ENCODE assay signal across 17 mouse cellular contexts in genomic region chrX:57120768-57121167, GRCm38 (mm10). TPM values are rescaled to one million over a fixed set of nuclear protein-coding genes. Genes with fewer than 3 reads are reported as not detected.
DNase-seq lines count a peak whose midpoint lies in the region; ATAC-seq and TF ChIP-seq lines count a peak whose summit lies in the region.
"Had no signal": no experiment of that assay in that cellular context is flagged by ENCODE, and none has a peak within 500 bp of the region (broad histone marks: within the 10 kb centered on the region; RNA-seq: fewer than 3 reads in every experiment).

No protein-coding gene starts in this region.

- DNase-seq in hindbrain, postnatal 0 days (ENCODE audit: low spot score): peak; percentile 10
- peak; percentile 7 for DNase-seq in midbrain, embryonic 14.5 days
- DNase-seq in midbrain, embryonic 10.5 days (ENCODE audit: low spot score): no peak
- DNase-seq in NIH3T3 (ENCODE audit: low read depth): peak; percentile 10
- peak; percentile 13 for DNase-seq in embryo, embryonic 11 days
- no peak for DNase-seq in gastrocnemius, postnatal 4 days (ENCODE audit: low spot score in 2 of 2)
- DNase-seq: gastrocnemius, adult 2 months; layer of hippocampus, adult 9-11 months; lung, postnatal 14 days; right cerebral cortex, postnatal 4 days had no signal

- H3K27me3 ChIP-seq in hindbrain, postnatal 0 days (ENCODE audit: insufficient read depth, low read length): no peaks in the 10 kb centered on the region
- H3K27me3 ChIP-seq in hindbrain, embryonic 12.5 days: no peaks in the 10 kb centered on the region
- H3K27me3 ChIP-seq in midbrain, embryonic 14.5 days (ENCODE audit: control insufficient read depth, insufficient read depth, low read length): no peaks in the 10 kb centered on the region
- no peaks in the 10 kb centered on the region for H3K27me3 ChIP-seq in midbrain, embryonic 10.5 days (ENCODE audit: low read depth, poor library complexity, severe bottlenecking)
- H3K27me3 ChIP-seq: limb, embryonic 13.5 days; neural tube, embryonic 15.5 days had no signal

- WGBS in hindbrain, postnatal 0 days: 88% methylated on average over 1 of the region's 1 CpGs
- WGBS in hindbrain, embryonic 12.5 days: 75% methylated on average over 1 of the region's 1 CpGs
- WGBS in midbrain, embryonic 14.5 days: 85% methylated on average over 1 of the region's 1 CpGs
- 85% methylated on average over 1 of the region's 1 CpGs for WGBS in midbrain, embryonic 10.5 days

- ATAC-seq in hindbrain, postnatal 0 days: no peak
- no peak for ATAC-seq in hindbrain, embryonic 12.5 days (ENCODE audit: low FRiP score)
- ATAC-seq in midbrain, embryonic 14.5 days (ENCODE audit: low FRiP score, low TSS enrichment): no peak
- ATAC-seq: hindbrain, embryonic 16.5 days had no signal

- H3K4me1 ChIP-seq in hindbrain, postnatal 0 days (ENCODE audit: insufficient read depth, low read length): no peaks in the 10 kb centered on the region
- H3K4me1 ChIP-seq in hindbrain, embryonic 12.5 days: no peaks in the 10 kb centered on the region
- no peaks in the 10 kb centered on the region for H3K4me1 ChIP-seq in midbrain, embryonic 14.5 days (ENCODE audit: control insufficient read depth, insufficient read depth, low read length)
- no peaks in the 10 kb centered on the region for H3K4me1 ChIP-seq in midbrain, embryonic 10.5 days
- H3K4me1 ChIP-seq: limb, embryonic 13.5 days; neural tube, embryonic 15.5 days had no signal

- no peaks in the 10 kb centered on the region for H3K9me3 ChIP-seq in hindbrain, postnatal 0 days (ENCODE audit: low read length)
- no peaks in the 10 kb centered on the region for H3K9me3 ChIP-seq in hindbrain, embryonic 12.5 days (replicated peaks)
- H3K9me3 ChIP-seq in midbrain, embryonic 14.5 days (ENCODE audit: control insufficient read depth, low read length): no peaks in the 10 kb centered on the region
- no peaks in the 10 kb centered on the region for H3K9me3 ChIP-seq in midbrain, embryonic 10.5 days (replicated peaks)
- H3K9me3 ChIP-seq: limb, embryonic 13.5 days; neural tube, embryonic 15.5 days had no signal

- peak; percentile 43 for TF ChIP-seq CTCF in hindbrain, postnatal 0 days (IDR thresholded peaks at IDR 0.05; ENCODE audit: low read depth)

- no peak overlapping the region for H3K4me3 ChIP-seq in hindbrain, postnatal 0 days (ENCODE audit: low read length)
- H3K4me3 ChIP-seq in hindbrain, embryonic 12.5 days: no peak overlapping the region
- H3K4me3 ChIP-seq in midbrain, embryonic 14.5 days (replicated peaks; ENCODE audit: low read depth, low read length): no peak overlapping the region
- H3K4me3 ChIP-seq in midbrain, embryonic 10.5 days: no peak overlapping the region
- H3K4me3 ChIP-seq: gastrocnemius, adult 2 months; limb, embryonic 13.5 days; neural tube, embryonic 15.5 days had no signal

- no peak overlapping the region for H3K9ac ChIP-seq in hindbrain, postnatal 0 days (replicated peaks; ENCODE audit: low read length)
- no peak overlapping the region for H3K9ac ChIP-seq in hindbrain, embryonic 12.5 days
- no peak overlapping the region for H3K9ac ChIP-seq in midbrain, embryonic 14.5 days (replicated peaks; ENCODE audit: low read length)
- H3K9ac ChIP-seq: limb, embryonic 13.5 days; neural tube, embryonic 15.5 days had no signal

- H3K36me3 ChIP-seq in hindbrain, postnatal 0 days (ENCODE audit: insufficient read depth, low read length): no peaks in the 10 kb centered on the region
- no peaks in the 10 kb centered on the region for H3K36me3 ChIP-seq in hindbrain, embryonic 12.5 days
- no peaks in the 10 kb centered on the region for H3K36me3 ChIP-seq in midbrain, embryonic 14.5 days (ENCODE audit: control insufficient read depth, insufficient read depth, low read length)
- no peaks in the 10 kb centered on the region for H3K36me3 ChIP-seq in midbrain, embryonic 10.5 days
- H3K36me3 ChIP-seq: limb, embryonic 13.5 days; neural tube, embryonic 15.5 days had no signal

- H3K27ac ChIP-seq in hindbrain, postnatal 0 days: no peak overlapping the region
- H3K27ac ChIP-seq in hindbrain, embryonic 12.5 days: no peak overlapping the region
- H3K27ac ChIP-seq in midbrain, embryonic 14.5 days (replicated peaks; ENCODE audit: low read depth, low read length): no peak overlapping the region
- H3K27ac ChIP-seq in midbrain, embryonic 10.5 days (replicated peaks): no peak overlapping the region
- H3K27ac ChIP-seq: gastrocnemius, adult 2 months; limb, embryonic 13.5 days; neural tube, embryonic 15.5 days had no signal

- H3K4me2 ChIP-seq in hindbrain, postnatal 0 days (ENCODE audit: low read depth, low read length): no peak overlapping the region
- H3K4me2 ChIP-seq in hindbrain, embryonic 12.5 days (replicated peaks): no peak overlapping the region
- H3K4me2 ChIP-seq in midbrain, embryonic 14.5 days (ENCODE audit: low read length): no peak overlapping the region
- H3K4me2 ChIP-seq: heart, embryonic 11.5 days; limb, embryonic 13.5 days; neural tube, embryonic 15.5 days had no signal

RNA-seq across cellular contexts. Expression of gene Vgll1, which starts 32.9 kb away (rescaled TPM):
- total RNA-seq in hindbrain, postnatal 0 days (2014; rRNA removed): not detected in 2 replicates
- not detected in 2 replicates for polyA plus RNA-seq in hindbrain, postnatal 0 days (2015; fragmentation: Nextera tagmentation; extraction: Ambion mirVana)
- 0.13 and 0.14 TPM in 2 replicates for polyA plus RNA-seq in hindbrain, embryonic 12.5 days (2016; fragmentation: Nextera tagmentation; extraction: Ambion mirVana)
- polyA plus RNA-seq in midbrain, embryonic 14.5 days (2014; fragmentation: Nextera tagmentation; extraction: Ambion mirVana): not detected in 2 replicates
- polyA plus RNA-seq in midbrain, embryonic 10.5 days (2016; fragmentation: Nextera tagmentation; extraction: Ambion mirVana): 0.07 and 0.10 TPM in 2 replicates
- total RNA-seq in gastrocnemius, postnatal 4 days (2021): not detected
- total RNA-seq: common myeloid progenitor, adult 5-6 weeks; gastrocnemius, adult 2 months; midbrain, postnatal 0 days had no signal
- polyA plus RNA-seq: hindbrain, embryonic 16.5 days; midbrain, postnatal 0 days; neural tube, embryonic 15.5 days had no signal

Comparison
In these comparisons a context has a peak if more than half of its experiments do, and no peak if none do; other contexts are left out.
1. DNase-seq: peak in hindbrain, postnatal 0 days (single experiment), midbrain, embryonic 14.5 days (single experiment), NIH3T3 (single experiment) and embryo, embryonic 11 days (single experiment); none in midbrain, embryonic 10.5 days (single experiment) and gastrocnemius, postnatal 4 days (0 of 2).